Mouse (Mus musculus) kidney, adult 2 months (tissue): ENCODE data around the gene Jkamp.

Source experiments
- CTCF ChIP-seq: fragments of 200-500 bp; conservative IDR thresholded peaks from 2 replicates; pipeline ENCODE4 v1.5.1; 2011; ENCODE audit warnings: low read depth, mild to moderate bottlenecking, control low read depth, low read length, moderate library complexity, mixed read lengths; ENCODE audit not compliant: insufficient read depth, insufficient read length
- POLR2A ChIP-seq: fragments of 200-500 bp; IDR thresholded peaks from one replicate; pipeline ENCODE4 v1.6.1; 2011; ENCODE audit warnings: low read depth, low read length, control low read depth

GRCm38 (mm10) chr12:72096966-72097365, 11.6 kb downstream of the Jkamp start:
- TF ChIP-seq POLR2A (no peak), CTCF (no peak)
